Mouse (Mus musculus): ENCODE data around the gene Epp13.
"Not testable (repeated sequence)": the region's sequence is repeated elsewhere in the genome, so short reads cannot be mapped to it uniquely, and the experiment has no call there.

- not testable (repeated sequence) for TF ChIP-seq POLR2A (IDR thresholded peaks at IDR 0.05; ENCODE audit: insufficient read depth, low read depth, low read length); CTCF (IDR thresholded peaks at IDR 0.05); EP300 (IDR thresholded peaks at IDR 0.05; ENCODE audit: insufficient read depth, low read depth, low read length)
These were observed 48.3 kb downstream of the Epp13 start for GRCm38 (mm10) chr7:6300796-6301195.
